Mouse (Mus musculus) lung, adult 2 months (tissue): ENCODE data around the gene Glis2. TPM values are rescaled to one million over a fixed set of nuclear protein-coding genes. Genes with fewer than 3 reads are reported as not detected.

Experiments
- DNase-seq: peaks from one replicate; pipeline ENCODE4 v3.0.0; 2022
- H3K4me1 ChIP-seq: fragments of 200-500 bp; 2 replicates; pipeline ENCODE4 v1.6.1; 2011; ENCODE audit warnings: low read length; ENCODE audit not compliant: control insufficient read depth, insufficient read depth
- H3K4me3 ChIP-seq: fragments of 200-500 bp; replicated peaks from 2 replicates; pipeline ENCODE3; 2011; ENCODE audit warnings: low read depth, mild to moderate bottlenecking, control low read depth, low read length; ENCODE audit errors: extremely low read depth
- CTCF ChIP-seq: fragments of 200-500 bp; IDR thresholded peaks from 2 replicates; pipeline ENCODE4 v1.5.1; 2011; ENCODE audit warnings: mild to moderate bottlenecking, low read length, control low read depth; ENCODE audit not compliant: insufficient read depth
- POLR2A ChIP-seq: fragments of 200-500 bp; IDR thresholded peaks from 2 replicates; pipeline ENCODE4 v1.6.1; 2011; ENCODE audit warnings: low read depth, mild to moderate bottlenecking, control low read depth, low read length, borderline replicate concordance; ENCODE audit errors: extremely low read depth
- WGBS: fragments of 180-500 bp; shearing (Covaris S2); methylation state at CpG from one replicate; pipeline ENCODE4 v1.1.7; 2018; 5-methylcytosine and 5-hydroxymethylcytosine counted together
- polyA plus RNA-seq: library from polyadenylated mRNA; depleted of rRNA; stranded (reverse); fragments of >200 nt; gene quantifications from 2 replicates; pipeline ENCODE4 v1.2.3, GENCODE M21; 2012

The Glis2 gene
- polyA plus RNA-seq, 1 experiment = 76.4 TPM

DNA sequence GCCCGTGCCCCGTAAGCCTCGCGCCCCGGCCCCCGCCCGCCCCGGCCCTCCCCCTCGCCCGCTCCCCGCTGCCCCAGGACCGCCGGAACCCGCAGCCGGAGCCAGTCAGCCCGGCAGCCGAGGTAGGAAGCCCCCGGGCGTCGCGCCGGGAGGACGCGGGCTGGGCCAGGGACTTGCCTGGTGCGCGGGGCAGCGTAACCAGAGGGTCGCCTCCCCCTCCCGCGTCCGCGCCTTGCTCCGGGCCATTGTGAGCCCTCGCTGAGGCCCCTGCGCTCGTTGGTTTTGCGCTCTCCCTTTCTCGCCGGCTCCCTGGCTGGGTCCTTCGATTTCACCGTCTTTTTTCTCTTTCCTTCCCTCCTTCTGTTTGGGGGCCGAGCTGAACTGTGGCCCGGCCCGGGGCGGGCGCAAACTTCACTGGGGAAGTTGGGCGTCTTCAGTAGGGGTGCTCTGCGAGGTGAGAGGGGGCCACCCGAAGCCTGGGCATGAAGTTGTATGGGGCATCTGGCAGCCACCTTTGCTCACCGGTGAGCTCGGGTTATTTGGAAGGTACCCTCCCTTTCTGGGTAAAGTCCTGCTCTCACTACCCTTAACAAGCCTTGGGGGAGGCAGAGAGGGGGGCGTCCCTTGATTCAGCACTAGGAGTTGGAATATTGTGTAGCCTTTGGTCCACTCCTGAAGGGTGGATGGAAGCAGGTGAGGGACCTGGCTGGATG, 457 bp downstream of the Glis2 start:
- Histone ChIP-seq H3K4me1 (peaks cover 18% of the 10 kb centered on the region), H3K4me3 (peak overlapping the region; percentile 85)
- TF ChIP-seq CTCF (no peak), POLR2A (no peak)
- WGBS = under 1% methylated on average over 47 of the region's 52 CpGs
- DNase-seq = no peak

DNA sequence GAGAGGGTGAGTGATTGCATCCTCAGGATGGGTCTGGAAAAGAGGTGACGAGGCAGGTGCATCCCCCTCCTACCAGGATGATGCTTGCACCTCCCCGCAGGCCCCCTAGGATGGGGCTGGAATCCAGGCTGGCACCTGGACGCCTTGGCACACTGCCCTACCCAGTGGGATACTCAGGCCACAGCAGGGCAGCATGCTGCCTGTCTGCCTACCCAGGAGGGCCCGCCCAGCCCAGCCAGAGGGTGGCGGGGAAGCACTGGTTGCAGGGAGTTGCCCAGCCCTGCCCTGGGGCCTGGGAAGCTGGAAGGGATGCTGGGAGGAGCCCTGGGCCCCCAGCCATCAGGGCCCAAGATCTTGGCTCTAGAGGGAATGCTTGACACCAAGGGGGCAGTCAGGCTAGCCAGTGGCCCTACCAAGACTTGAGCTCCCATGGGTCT, 1.0 kb downstream of the Glis2 start:
- TF ChIP-seq CTCF (no peak), POLR2A (no peak)
- peaks cover 18% of the 10 kb centered on the region for H3K4me1 ChIP-seq
- peak; percentile 60 for DNase-seq
- peak overlapping the region; percentile 85 for H3K4me3 ChIP-seq
- 21% methylated on average over 5 of the region's 5 CpGs for WGBS

DNA sequence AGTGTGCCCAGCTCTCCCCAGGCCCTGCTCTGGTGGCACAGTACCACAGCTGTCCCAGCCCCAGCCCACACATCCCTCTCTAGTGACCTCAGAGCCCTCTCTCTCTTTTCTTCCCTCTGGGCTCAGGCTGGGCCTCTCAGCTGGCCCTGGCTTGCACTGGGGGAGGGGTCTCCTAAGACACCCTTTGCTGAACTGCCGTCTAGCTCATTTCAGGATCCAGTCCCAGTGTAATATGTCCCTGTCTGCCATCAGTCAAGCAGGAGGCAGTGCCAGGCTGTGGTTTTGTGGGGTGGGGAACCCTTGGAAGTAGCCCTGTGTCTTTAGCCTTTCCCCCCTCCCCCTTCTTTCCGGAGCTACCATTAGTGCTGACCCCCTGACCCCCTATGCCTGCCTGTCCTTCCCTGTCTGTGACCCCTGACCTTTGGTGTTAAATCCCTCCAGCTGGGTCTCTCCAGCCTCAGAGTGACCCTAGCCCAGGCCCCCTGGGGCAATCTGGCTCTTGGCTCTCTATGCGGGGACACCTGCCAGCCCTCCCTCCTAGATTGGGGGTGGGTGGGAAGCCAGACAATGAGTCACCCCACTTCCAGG, 1.7 kb downstream of the Glis2 start:
- Histone ChIP-seq H3K4me3 (peak overlapping the region; percentile 33), H3K4me1 (peaks cover 21% of the 10 kb centered on the region)
- no peak for TF ChIP-seq POLR2A
- WGBS = 20% methylated on average over 3 of the region's 3 CpGs
- no peak for DNase-seq

DNA sequence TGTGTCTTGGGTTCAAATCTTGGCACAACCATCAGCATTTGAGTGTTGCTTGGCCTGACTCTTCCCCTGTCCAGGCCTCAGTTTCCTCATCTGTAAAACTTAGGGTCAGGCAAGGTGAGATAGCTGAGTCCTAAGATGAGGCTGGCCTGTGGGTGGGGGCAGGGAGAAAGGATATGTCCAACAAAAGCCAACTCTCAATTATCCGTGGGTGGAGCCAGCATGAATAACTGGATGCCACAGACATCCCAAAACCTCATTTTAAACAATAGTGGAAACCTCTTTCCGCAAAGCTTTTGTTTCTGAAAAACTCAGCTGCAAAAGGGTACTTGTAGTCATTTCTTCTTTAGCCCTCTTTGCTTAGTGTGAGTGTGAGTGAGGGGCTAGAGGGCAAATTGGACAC, 2.3 kb downstream of the Glis2 start:
- 29% methylated on average over 2 of the region's 2 CpGs for WGBS
- no peak for TF ChIP-seq POLR2A
- TF ChIP-seq CTCF = no peak
- Histone ChIP-seq H3K4me3 (no peak overlapping the region), H3K4me1 (peaks cover 21% of the 10 kb centered on the region)
- DNase-seq = no peak

DNA sequence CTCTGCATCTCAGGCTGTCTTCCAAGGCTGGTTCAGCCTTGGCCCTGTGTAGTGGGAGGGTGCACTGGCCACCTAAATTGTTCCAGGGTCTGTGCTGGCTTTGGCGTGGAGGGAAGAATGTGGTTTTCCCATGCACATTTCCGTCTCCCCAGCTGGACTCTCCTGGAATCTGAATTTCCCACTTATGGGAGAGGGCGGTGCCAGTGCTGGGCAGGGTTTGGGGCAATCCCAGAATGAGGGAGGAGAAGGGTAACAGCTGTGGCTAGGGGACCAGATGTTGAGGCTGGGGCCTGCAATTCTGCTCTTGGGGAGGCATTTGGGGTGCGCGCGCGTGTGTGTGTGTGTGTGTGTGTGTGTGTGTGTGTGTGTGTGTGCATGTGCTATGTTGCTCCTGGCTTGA, 2.8 kb downstream of the Glis2 start:
- no peak overlapping the region for H3K4me3 ChIP-seq
- TF ChIP-seq POLR2A (no peak), CTCF (no peak)
- DNase-seq = peak; percentile 22
- peaks cover 24% of the 10 kb centered on the region for H3K4me1 ChIP-seq
- WGBS = 52% methylated on average over 7 of the region's 7 CpGs

DNA sequence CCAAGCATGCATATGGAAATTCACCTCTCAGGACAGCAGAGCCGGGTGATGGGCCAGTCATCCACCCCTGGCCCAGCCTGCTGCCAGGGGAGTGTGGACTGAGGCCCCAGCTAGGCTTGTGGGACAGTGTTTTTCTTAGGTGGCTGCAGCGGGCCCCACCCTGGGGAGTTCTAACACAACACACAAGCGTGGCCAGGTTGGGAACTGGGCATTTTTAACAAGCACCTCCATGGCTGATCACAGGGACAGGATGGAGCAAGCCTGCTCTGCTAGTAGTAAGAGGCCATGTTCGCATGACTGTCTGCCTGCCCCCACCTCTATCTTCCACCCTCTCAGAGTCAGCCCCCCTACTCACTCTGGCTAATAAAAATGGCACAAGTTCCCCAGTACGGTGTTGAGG, 3.5 kb downstream of the Glis2 start:
- TF ChIP-seq CTCF (no peak), POLR2A (no peak)
- no peak overlapping the region for H3K4me3 ChIP-seq
- DNase-seq = peak; percentile 3
- WGBS = 69% methylated on average over 5 of the region's 5 CpGs
- peaks cover 26% of the 10 kb centered on the region for H3K4me1 ChIP-seq

DNA sequence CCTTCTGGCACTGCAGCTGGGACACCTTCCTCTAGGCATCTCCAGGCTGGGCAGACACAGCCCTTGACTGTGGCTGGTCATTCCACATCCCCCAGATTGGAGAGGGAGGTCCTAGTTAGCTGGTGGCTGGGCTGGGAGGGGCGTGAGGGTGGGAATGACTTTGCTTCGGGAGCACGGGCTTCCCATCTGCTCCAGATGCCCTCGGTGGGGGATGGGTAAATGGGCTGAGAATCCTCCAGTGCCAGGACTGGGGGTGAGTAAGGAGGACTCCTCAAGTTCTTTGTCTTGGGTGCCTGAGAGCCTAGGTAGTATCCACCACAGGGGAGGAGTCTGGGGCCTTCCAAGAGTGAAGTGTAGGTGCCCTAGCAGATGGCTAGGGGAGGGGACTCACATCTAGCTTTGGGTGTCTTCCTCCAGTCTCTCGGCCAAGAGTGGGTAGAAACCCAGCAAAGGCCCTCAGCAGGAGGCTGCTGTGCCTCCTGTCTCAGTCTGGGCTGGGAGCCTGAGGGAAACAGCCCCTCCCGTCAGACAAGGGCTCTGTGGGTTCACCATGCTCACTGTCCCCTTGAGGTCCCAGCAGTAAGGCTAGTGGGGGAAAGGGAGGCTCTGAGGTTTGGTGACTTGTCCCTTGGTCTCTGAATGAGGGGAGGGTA, 4.5 kb downstream of the Glis2 start:
- no peak overlapping the region for H3K4me3 ChIP-seq
- peak; percentile 3 for DNase-seq
- WGBS = 34% methylated on average over 6 of the region's 6 CpGs
- TF ChIP-seq POLR2A (no peak), CTCF (no peak)
- peaks cover 25% of the 10 kb centered on the region for H3K4me1 ChIP-seq

DNA sequence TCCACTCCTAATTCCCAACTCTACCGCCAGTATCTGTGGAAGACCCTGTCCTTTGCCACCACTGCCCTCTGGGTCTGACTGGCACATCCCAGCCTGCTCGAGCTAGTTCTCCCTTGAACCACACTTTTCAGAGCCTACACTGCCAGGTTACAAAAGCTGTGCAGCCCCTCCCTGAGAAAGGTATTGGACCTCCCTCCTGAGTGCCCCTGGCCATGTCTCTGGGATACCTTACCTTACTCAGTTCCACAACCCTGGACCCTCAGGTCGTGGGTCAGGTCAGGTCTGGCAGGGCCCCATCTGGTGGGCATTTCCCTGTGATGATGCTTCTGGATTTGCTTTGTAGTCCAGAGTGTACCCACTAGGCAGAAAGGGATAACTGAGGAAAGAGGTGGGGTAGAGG, 5.1 kb downstream of the Glis2 start:
- DNase-seq = no peak
- H3K4me1 ChIP-seq = peaks cover 30% of the 10 kb centered on the region
- H3K4me3 ChIP-seq = no peak overlapping the region
- TF ChIP-seq CTCF (no peak), POLR2A (no peak)
- 78% methylated on average over 3 of the region's 3 CpGs for WGBS

DNA sequence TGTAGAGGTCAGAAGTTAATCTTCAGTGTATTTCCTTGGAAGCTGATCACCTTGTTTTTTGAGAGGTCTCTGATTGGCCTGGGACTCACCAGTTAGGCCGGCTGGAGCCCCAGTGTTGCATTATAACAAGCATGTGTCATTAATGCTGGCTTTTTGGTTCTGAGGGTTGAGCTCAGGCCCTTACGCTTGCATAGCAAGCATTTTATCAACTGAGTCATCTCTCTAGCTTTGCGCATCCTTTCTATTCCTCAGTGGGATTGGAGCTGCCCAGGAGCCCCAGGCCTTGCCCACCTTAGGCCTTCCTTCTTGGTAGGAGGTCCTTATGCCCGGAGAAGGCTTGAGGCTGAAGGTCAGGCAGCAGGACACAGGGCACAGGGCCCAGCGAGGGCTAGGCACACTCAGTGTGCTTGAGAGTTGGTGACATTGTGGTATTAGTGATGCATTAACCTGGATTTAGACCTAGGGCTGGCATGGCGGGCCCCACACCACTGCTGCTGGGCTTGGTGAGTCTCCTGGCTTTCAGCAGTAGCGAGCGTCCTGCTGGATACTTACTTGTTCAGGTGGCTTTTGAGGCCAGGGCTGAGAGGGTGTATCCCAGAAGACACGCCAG, 6.3 kb downstream of the Glis2 start:
- TF ChIP-seq CTCF (no peak), POLR2A (no peak)
- 68% methylated on average over 9 of the region's 9 CpGs for WGBS
- H3K4me3 ChIP-seq = no peak overlapping the region
- H3K4me1 ChIP-seq = peaks cover 38% of the 10 kb centered on the region
- peak; percentile 4 for DNase-seq
